Mouse (Mus musculus): ENCODE results near the gene Maff.

The Maff gene

GRCm38 (mm10) chr15:79361023-79361422 lies 14.6 kb downstream of the Maff start:
- DNase-seq (ENCODE audit: low spot score in 2 of 2), result no peak

- no peak for DNase-seq (ENCODE audit: low spot score in 2 of 2)
Observed at GRCm38 (mm10) chr15:79364120-79364519, 17.7 kb downstream of the Maff start.

DNA sequence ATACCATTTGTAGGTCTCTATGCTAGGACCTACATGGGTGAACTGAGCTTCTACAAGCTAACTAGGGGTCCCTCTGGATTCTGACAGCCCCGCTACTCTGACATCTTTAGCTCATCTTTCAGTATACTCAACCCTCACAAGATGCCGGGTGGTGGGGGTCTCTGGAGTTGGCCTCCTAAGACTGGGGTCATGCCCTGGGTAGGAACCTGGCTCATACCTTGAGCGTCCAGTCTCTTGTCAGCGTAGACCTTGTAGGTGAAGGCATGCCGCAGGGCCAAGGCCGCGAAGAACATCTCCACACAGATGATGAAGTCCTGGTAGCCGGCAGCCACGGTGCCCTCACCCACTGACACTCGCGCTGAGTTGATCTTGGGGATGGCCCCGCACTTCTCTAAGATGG lies 18.6 kb downstream of the Maff start:
- no peak for DNase-seq (ENCODE audit: low spot score in 2 of 2)

DNA sequence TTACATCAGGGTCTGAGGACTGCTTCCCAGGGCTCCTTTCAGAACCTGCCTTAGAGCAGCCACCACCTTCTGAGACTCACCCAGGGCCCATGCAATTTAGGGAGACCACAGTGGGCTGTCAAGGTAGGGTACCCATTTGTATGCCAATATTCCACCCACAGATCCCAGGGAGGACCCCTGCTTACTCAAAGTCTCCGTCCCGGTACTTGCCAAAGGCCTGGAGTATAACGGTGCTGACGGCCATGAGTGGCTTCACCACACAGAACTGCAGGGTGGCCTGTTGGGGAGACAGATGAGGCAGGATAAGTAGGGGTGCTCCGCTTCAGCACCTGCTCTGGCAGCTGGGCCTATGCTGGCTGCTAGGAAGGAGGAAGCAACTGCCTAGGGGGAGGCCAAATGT lies 20.0 kb downstream of the Maff start:
- no peak for DNase-seq (ENCODE audit: low spot score in 2 of 2)

- no peak for DNase-seq (ENCODE audit: low spot score in 2 of 2)
Observed at GRCm38 (mm10) chr15:79368313-79368811, 21.9 kb downstream of the Maff start.

GRCm38 (mm10) chr15:79368861-79369440 lies 22.5 kb downstream of the Maff start:
- no peak for DNase-seq (ENCODE audit: low spot score in 2 of 2)

- no peak for DNase-seq (ENCODE audit: low spot score in 2 of 2)
Observed at GRCm38 (mm10) chr15:79369452-79370280, 23.2 kb downstream of the Maff start.

DNA sequence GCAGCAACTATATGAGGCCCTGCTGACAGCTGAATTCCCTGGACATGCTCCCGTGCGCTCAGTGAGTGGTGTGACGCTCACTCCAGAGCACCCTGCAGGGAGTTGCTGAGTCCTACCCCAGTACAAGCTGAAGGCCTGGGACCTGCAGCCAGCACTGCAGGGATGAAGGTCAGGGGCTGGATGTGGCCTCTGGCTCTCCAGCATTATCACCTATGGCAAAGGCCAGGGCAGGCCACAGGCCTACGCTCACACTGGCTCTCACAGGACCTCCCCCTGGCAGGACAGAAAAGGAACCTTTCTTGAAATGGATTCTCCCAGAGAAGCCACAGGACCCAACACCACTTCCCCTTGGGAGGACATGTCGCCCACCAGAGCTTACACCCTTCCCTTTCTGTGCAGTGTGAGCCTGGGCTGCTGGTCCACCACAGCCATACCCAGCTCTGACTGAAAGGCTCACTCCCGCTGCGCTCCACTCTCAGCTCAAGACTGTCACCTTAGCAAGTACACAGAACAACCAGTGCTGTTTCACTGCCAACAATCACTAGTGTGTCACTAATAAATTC lies 23.9 kb downstream of the Maff start:
- no peak for DNase-seq (ENCODE audit: low spot score in 2 of 2)

- DNase-seq (ENCODE audit: low spot score in 2 of 2), result no peak
Observed at GRCm38 (mm10) chr15:79374760-79375159, 28.3 kb downstream of the Maff start.

GRCm38 (mm10) chr15:79377681-79378080 lies 31.3 kb downstream of the Maff start:
- DNase-seq (ENCODE audit: low spot score in 2 of 2), result peak in 1 of 2 experiments; percentile 66

GRCm38 (mm10) chr15:79378608-79379007 lies 32.2 kb downstream of the Maff start:
- no peak for DNase-seq (ENCODE audit: low spot score in 2 of 2)

DNA sequence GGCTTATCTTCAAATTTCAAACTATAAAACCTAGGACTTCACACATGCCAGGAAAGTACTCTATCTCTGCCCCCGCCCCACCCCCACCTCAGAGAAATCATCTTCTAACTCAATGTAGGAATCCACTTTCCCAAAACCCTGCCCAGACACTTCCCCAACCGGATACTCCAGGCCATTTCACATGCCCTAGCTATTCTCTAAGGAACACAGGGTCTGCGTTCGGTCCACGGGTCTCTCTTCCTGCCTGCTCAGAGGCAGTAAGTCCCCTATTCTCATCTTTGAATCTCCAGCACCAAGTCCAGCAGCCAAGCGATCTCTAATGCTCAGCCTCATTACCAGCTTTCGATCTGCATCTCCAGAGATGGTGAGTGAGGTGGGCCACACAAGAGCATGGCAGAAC lies 33.2 kb downstream of the Maff start:
- no peak for DNase-seq (ENCODE audit: low spot score in 2 of 2)

DNA sequence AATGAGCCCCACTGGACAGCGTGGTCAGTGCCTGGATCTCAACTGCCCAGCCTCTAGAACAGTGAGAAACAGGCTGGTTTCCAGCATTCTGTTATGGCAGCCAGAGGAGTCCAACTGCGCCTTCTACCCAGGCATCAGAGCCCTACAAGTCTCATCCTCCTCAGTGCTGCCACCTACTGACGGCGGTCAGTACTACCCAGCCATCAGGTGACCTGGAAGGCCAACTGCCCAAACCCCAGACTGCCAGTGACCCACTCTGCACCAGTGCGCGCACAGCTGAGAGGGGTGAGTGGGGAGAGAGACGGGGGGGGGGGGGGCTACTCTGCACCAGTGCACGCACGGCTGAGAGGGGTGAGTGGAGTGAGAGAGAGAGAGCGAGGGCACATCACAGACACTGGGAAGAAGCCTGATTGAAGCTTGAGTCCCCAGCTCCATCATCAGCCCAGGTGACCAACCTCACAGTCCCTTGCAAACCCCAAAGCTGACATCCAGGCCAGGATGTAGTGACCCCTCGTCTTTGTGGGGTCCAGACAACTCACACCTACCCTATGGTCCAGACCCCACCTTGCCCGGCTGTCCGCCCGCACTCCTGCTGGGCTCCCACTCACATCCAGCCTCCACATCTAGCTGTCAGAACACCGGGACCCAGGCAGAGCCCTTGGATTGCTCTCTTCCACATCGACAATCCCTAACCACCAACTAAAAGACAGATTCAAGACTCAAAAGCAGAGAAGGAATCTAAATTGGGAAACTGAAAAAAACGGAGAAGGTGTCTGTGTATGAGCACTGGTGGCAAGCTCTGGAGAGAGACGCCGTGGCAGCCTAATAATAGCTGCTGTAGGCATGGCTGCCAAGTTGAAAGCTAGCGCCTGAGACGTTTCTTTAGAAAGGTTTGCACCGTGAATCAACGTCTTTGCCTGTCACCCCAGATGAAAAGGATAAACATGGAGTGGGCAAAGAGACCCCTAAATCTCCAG lies 34.3 kb downstream of the Maff start:
- peak; percentile 74 to 80 for DNase-seq (ENCODE audit: low spot score in 2 of 2)

GRCm38 (mm10) chr15:79381644-79382043 lies 35.2 kb downstream of the Maff start:
- no peak for DNase-seq (ENCODE audit: low spot score in 2 of 2)

GRCm38 (mm10) chr15:79387081-79387480 lies 40.7 kb downstream of the Maff start:
- no peak for DNase-seq (ENCODE audit: low spot score in 2 of 2)

GRCm38 (mm10) chr15:79387611-79388010 lies 41.2 kb downstream of the Maff start:
- DNase-seq (ENCODE audit: low spot score in 2 of 2), result no peak

DNA sequence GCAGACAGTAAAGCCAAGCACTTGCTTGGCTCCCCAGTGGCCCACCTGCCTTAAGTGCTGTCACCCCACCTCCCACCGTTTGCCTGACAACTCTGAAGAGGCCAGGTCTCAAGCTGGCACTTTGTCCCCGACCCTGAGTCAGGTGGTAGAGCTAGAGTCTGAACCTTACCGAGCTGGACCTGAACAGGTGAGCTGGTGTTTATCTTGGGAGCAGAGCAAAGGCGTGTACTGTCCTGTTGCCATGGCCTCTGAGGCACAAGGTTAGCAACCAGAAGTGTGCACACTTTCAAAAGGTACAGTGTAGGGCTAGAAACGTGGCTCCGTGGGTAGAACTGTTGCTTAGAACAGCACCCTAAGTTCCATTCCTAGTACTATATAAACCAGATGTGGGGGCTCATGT lies 41.8 kb downstream of the Maff start:
- no peak for DNase-seq (ENCODE audit: low spot score in 2 of 2)

- DNase-seq (ENCODE audit: low spot score in 2 of 2), result no peak
Observed at GRCm38 (mm10) chr15:79390434-79390833, 44.0 kb downstream of the Maff start.

- DNase-seq (ENCODE audit: low spot score in 2 of 2), result peak; percentile 74 to 79
Observed at GRCm38 (mm10) chr15:79391447-79392093, 45.1 kb downstream of the Maff start.

DNA sequence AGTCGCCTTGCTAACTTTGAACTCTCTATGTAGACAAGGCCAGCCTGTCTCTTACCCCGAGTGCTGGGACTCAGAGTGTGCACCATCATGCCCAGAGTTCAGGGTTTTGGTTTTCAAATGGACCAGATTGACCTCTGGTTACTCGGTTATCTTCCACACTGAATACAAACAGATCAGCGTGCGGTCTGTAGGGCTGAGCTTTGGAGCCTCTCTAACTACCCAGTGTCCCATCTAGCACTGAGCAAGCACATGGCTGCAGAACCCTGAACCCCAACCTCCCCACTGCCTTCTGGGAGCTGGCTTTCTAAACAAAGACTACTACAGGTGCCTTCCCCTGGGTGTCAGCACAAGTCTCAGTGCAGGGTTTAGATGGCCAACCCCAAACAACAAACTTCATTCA lies 46.1 kb downstream of the Maff start:
- no peak for DNase-seq (ENCODE audit: low spot score in 2 of 2)

- no peak for DNase-seq (ENCODE audit: low spot score in 2 of 2)
Observed at GRCm38 (mm10) chr15:79393101-79393500, 46.7 kb downstream of the Maff start.

All from right cerebral cortex, postnatal 10 days (tissue).